Mouse (Mus musculus): ENCODE results near the gene Adprh.
"Not testable (repeated sequence)": the region's sequence is repeated elsewhere in the genome, so short reads cannot be mapped to it uniquely, and the experiment has no call there.

Adprh gene

GRCm38 (mm10) chr16:38467091-38467916, 14.8 kb upstream of the Adprh start:
- no peak for DNase-seq (ENCODE audit: low spot score in 2 of 2)

DNA sequence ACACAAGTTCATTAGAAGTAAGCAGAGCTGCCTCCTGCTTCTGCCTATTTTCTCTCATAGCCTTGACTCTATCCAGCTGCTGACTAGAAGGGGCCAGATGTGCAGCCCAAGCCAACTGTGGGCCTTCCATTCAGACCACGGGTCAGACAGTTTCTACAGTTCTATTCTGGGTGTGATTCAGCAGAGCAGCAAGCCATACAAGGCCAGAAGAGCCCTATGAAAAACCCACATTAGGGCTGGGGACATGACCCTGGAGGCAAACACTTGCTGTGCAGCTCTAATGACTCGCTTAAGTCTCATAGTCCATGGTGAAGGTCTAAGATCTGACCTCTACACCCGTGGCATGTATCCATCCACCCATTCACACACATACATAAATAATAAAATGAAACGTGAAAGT, 13.6 kb upstream of the Adprh start:
- DNase-seq (ENCODE audit: low spot score in 2 of 2), result no peak

- DNase-seq (ENCODE audit: low spot score in 2 of 2), result no peak
Measured at GRCm38 (mm10) chr16:38463305-38463704, 10.8 kb upstream of the Adprh start.

DNA sequence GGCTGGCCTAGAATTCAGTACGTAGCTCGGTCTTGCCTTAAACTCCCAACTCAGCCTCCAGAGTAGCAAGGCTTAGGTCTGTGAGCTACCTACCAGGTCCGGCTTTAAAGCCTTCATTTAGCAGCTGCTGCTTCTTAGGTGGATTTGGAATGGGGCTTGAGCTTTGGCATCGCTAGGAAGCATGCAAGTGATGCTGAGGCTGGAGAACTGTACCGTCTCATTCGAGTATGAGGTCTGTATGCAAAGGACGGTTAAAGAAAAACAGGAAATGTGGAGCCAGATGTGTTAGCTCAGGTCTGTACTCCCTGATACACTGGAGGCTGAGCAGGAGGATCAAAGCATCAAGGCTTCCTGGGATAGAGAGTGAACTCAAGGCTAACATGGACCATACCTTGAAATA, 9.7 kb upstream of the Adprh start:
- no peak for DNase-seq (ENCODE audit: low spot score in 2 of 2)

GRCm38 (mm10) chr16:38461749-38462148, 9.2 kb upstream of the Adprh start:
- no peak for DNase-seq (ENCODE audit: low spot score in 2 of 2)

DNA sequence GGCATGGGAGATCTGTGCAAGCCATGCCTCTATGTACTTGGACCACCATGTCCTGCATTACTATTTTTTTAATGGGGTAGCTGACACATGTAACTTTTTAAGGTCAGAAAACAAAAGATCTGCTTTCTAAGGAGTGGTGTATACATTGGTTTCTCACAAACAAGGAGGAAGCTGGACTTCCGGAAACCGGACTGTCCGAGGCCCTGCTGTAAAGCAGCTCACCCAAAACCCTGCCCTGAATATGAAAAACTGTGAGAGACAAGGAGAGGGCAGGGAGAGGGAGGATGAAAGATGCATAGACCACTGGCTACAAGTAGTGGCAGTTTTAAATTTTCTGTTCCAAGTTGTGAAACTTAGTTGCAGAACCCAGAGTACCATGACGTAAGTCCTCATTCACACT, 7.5 kb upstream of the Adprh start:
- no peak for DNase-seq (ENCODE audit: low spot score in 2 of 2)

DNA sequence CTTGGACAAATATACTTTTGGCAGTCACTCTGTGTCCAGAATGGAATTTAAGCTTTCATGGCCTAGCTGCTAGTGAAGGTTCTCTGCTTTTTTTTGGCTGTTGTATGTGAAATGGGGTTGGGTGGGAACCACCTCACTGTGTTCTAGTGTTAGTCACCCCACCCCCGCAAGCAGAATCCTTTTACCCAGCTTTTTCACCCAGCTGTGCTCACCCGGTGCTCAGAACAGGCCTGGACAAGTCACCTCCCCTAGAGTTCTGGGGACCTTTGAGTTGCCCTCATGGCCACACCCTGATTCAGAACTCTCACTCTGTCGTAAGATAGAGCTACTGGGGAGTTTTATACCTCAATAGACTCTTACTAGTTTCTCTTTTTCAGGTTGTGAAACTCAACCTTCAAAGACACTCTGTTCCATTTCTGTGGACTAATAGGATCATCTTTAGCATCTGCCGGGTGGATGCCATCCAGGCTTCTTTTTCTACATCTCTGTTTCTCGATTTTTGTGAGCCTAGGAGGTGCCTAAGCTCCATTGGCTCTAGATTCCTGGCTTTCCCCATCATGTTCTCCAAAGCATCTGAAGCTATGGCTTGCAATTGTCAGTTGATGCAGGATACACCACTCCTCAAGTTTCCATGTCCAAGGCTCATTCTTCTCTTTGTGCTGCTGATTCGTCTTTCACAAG, 6.2 kb upstream of the Adprh start:
- no peak for DNase-seq (ENCODE audit: low spot score in 2 of 2)

DNA sequence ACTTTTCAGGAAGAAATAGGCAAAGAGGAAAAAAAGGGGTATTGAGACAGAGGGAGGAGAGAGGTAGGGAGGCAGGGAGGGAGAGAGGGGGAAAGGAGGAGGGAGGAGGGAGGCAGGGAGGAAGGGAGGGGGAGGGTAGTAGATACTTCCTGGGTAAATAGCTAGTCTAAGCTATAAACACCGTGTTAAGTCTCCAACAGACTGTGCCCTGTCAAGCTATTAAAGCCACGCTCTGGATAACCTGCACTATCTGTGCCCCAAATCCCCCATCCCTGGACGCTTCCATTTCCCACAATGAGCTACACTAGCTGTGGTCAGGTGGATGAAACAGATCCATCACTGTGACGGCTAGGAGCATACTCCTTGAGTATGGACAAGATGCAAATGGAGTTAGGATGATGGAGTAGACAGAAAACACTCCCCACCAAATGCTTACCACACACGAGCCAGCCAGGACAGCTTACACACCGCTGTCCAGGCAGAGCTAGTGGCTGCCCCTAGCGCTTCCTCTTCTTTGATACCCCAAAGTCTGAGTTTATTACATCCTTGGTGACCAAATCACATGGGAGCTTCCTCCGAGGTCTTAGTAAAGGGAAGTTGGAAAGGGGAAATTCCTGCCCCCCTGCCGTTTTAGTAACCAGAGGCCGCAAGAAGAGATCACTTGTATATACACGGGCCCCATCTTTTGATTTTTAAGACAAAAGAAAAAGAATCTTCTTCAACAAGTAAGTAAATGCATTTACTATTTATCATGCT, 4.5 kb upstream of the Adprh start:
- DNase-seq (ENCODE audit: low spot score in 2 of 2), result no peak

DNA sequence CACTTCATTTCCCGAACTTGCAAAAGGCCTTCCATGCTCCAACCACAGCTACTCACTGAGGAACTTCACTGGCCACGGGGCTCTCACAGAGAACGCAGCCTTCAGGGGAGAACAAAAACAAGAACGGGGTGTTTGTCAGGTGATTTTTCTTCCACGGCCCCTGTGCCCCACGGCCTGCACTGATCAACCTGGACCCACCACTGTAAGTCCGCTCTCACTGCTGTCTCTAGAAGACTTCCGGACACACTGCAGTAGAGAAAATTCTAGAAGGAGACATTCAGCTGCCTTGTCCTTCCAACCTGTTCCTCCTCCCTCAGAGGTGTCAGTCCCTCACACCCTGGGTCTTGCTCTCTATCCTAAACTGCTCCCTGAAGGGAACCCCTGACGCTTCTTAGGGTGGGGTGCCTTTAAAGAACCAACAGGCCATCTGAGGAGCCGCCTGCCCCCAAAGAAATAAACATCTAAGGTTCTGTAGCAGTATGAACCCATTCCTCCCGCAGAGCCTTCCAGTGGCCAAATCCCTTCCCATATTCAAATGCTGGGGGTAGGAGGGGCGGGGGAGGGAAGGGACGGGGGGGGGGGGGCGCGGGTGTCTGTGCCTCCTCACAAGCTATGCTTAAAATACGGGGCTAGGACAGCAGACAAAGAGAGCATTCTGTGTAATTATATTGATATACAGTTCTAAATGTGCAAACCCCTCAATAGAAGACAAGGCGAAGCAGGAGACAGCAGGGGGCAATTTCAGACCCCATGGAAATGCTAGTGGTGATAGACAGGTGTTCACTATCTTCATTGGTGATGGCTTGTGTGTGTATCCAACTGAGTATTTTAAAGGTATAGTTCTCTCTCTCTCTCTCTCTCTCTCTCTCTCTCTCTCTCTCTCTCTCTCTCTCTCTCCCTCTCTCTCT, 3.3 kb upstream of the Adprh start, which contains the start of gene Cd80:
Gene Cd80, plus strand, starts transcription at position 51 of the 908 bp plus-strand sequence.
- DNase-seq (ENCODE audit: low spot score in 2 of 2), result no peak

DNA sequence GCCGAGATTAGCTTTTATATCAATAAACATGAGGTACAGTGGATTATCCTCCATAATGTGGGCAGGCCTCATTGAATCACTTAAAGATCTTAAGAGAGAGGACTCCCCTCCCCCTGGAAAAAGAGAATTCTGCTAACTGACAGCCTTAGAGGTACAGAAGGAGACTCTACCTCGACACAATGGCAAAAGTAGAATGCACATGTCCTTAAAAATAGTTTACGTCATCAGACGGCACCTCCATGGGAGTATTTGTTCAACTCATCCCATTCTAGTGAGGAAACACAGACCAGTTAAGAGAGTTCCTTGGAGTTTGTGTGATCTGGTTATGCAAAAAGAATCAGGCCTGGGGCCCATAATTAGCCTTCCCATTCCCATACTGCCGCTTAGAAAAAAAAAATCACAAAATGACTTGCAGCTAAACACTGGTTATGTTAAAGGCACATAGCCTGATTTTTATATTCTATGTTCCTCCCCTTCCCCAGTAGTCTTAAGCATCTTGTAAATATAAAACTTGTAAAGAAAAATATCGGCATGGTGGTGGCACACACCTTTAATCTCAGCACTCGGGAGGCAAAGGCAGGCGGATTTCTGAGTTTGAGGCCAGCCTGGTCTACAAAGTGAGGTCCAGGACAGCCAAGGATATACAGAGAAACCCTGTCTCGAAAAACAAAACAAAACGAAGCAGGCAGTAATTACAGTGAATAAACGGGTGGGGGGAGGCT, 2.2 kb upstream of the Adprh start:
- no peak for DNase-seq (ENCODE audit: low spot score in 2 of 2)

DNA sequence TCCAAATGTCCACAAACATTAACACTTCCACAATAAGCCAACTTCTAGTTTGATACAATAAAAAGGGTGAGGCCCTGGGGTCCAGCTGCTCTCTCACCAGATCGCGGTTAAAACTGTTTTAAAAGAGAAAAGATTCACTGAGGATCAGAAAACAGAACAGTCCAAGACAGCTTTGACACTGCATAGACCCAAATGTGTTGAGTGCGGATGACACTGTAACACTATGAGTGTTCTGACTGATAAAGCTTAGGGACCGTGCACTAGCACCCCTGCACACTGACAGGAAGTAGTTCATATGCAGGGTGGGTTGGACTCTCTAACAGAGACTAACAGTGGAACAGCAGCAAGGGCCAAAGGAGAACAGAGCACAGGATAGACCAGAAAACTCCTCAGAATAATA, 1.4 kb upstream of the Adprh start:
- DNase-seq (ENCODE audit: low spot score in 2 of 2), result no peak

- no peak for DNase-seq (ENCODE audit: low spot score in 2 of 2)
Measured at GRCm38 (mm10) chr16:38453203-38453553, 675 bp upstream of the Adprh start.

GRCm38 (mm10) chr16:38451421-38452205, 890 bp downstream of the Adprh start:
- no peak for DNase-seq (ENCODE audit: low spot score in 2 of 2)

- no peak for DNase-seq (ENCODE audit: low spot score in 2 of 2)
Measured at GRCm38 (mm10) chr16:38450707-38451106, 1.8 kb downstream of the Adprh start.

- no peak for DNase-seq (ENCODE audit: low spot score in 2 of 2)
Measured at GRCm38 (mm10) chr16:38448458-38448857, 4.0 kb downstream of the Adprh start.

DNA sequence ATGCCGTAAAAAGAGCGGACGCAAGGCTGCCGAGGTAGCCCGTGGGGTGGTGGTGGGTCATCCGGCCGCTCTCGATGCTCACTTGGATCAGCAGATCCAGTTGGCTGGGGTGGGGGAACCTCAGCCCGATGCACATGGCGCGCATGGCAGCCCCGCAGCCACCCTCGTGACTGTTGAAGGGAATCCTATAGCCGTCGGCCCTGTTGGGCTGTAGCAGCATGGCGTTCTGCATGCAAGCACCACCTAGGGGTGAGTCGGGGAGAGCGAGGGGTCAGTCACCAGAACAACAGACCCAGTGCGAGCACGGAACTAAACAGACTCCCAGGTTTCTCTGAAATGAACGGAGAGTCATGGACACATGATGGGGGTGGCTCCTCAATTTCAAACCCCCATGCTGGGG, 5.1 kb downstream of the Adprh start:
- no peak for DNase-seq (ENCODE audit: low spot score in 2 of 2)

- DNase-seq (ENCODE audit: low spot score in 2 of 2), result not testable (repeated sequence)
Measured at GRCm38 (mm10) chr16:38446141-38446540, 6.4 kb downstream of the Adprh start.

GRCm38 (mm10) chr16:38445576-38445975, 6.9 kb downstream of the Adprh start:
- DNase-seq (ENCODE audit: low spot score in 2 of 2), result no peak

DNA sequence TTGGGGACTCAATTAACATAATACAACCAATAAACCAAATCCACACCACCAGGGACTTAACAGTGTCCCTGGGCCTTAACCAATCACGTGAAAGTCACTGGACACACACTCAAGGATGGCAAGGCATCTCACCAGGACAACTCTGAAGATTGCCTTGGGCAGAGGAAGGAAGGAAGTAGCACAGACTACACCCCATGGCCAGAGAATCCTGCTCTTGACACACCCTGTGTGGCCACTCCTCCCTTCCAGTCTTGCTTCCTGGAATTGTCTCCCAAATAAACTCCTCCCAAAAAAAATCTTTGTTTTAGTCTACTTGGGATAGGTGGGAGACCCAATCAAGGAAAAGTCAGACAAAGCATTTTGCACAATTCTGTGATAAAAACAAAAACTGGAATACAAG, 7.5 kb downstream of the Adprh start:
- DNase-seq (ENCODE audit: low spot score in 2 of 2), result no peak

Data from right cerebral cortex, postnatal 10 days (tissue).